Mouse (Mus musculus): ENCODE results near the gene Scap.
"Not testable (repeated sequence)": the region's sequence is repeated elsewhere in the genome, so short reads cannot be mapped to it uniquely, and the experiment has no call there.

Gene Scap

GRCm38 (mm10) chr9:110375668-110376067 is 42.6 kb downstream of the Scap start:
- in situ Hi-C loops (cut with MboI; ENCODE audit: unreplicated experiment in 2 of 2), result no loop called here

- in situ Hi-C loops (cut with MboI; ENCODE audit: unreplicated experiment in 2 of 2), result not testable (repeated sequence)
These were observed 44.6 kb downstream of the Scap start for GRCm38 (mm10) chr9:110377655-110378054.

- in situ Hi-C loops (cut with MboI; ENCODE audit: unreplicated experiment in 2 of 2), result no loop called here
These were observed 46.3 kb downstream of the Scap start for GRCm38 (mm10) chr9:110379361-110379760.

GRCm38 (mm10) chr9:110380662-110381061 is 47.6 kb downstream of the Scap start:
- in situ Hi-C loops (cut with MboI; ENCODE audit: unreplicated experiment in 2 of 2), result no loop called here

- in situ Hi-C loops (cut with MboI; ENCODE audit: unreplicated experiment in 2 of 2), result no loop called here
These were observed 48.2 kb downstream of the Scap start for GRCm38 (mm10) chr9:110381292-110381691.

- in situ Hi-C loops (cut with MboI; ENCODE audit: unreplicated experiment in 2 of 2), result no loop called here
These were observed 51.4 kb downstream of the Scap start for GRCm38 (mm10) chr9:110384369-110384929.

GRCm38 (mm10) chr9:110388011-110388410 is 54.9 kb downstream of the Scap start:
- in situ Hi-C loops (cut with MboI; ENCODE audit: unreplicated experiment in 2 of 2), result no loop called here

- in situ Hi-C loops (cut with MboI; ENCODE audit: unreplicated experiment in 2 of 2), result no loop called here
These were observed 57.8 kb downstream of the Scap start for GRCm38 (mm10) chr9:110390843-110391242.

- in situ Hi-C loops (cut with MboI; ENCODE audit: unreplicated experiment in 2 of 2), result no loop called here
These were observed 60.2 kb downstream of the Scap start for GRCm38 (mm10) chr9:110393295-110393694.

- in situ Hi-C loops (cut with MboI; ENCODE audit: unreplicated experiment in 2 of 2), result no loop called here
These were observed 67.6 kb downstream of the Scap start for GRCm38 (mm10) chr9:110400650-110401049.

- in situ Hi-C loops (cut with MboI; ENCODE audit: unreplicated experiment in 2 of 2), result no loop called here
These were observed 69.6 kb downstream of the Scap start for GRCm38 (mm10) chr9:110402731-110403130.

- in situ Hi-C loops (cut with MboI; ENCODE audit: unreplicated experiment in 2 of 2), result not testable (repeated sequence)
These were observed 70.2 kb downstream of the Scap start for GRCm38 (mm10) chr9:110403240-110403639.

GRCm38 (mm10) chr9:110407311-110408098 is 74.4 kb downstream of the Scap start:
- in situ Hi-C loops (cut with MboI; ENCODE audit: unreplicated experiment in 2 of 2), result loop anchor here in 1 of 2 experiments (5.0 kb wide), 2 partner anchors 75 to 100 kb away; partner anchors contain the start of genes Elp6 and Scap

GRCm38 (mm10) chr9:110408099-110408773 is 75.1 kb downstream of the Scap start, which contains the start of gene Ptpn23:
Gene Ptpn23, minus strand, starts transcription at chr9:110408213.
- in situ Hi-C loops (cut with MboI; ENCODE audit: unreplicated experiment in 2 of 2), result loop anchor here in 1 of 2 experiments (5.0 kb wide), 2 partner anchors 76 to 101 kb away; partner anchors contain the start of genes Elp6 and Scap

- in situ Hi-C loops (cut with MboI; ENCODE audit: unreplicated experiment in 2 of 2), result loop anchor here (5.0 to 10.0 kb wide), 6 partner anchors 56 to 466 kb away; partner anchors contain the start of genes Als2cl (in 1 of the 2) and Nradd (in 1 of the 2)
These were observed 78.1 kb downstream of the Scap start for GRCm38 (mm10) chr9:110410908-110411887.

GRCm38 (mm10) chr9:110412926-110413325 is 79.8 kb downstream of the Scap start:
- in situ Hi-C loops (cut with MboI; ENCODE audit: unreplicated experiment in 2 of 2), result loop anchor here (5.0 to 10.0 kb wide), 6 partner anchors 54 to 464 kb away; partner anchors contain the start of genes Als2cl (in 1 of the 2) and Nradd (in 1 of the 2)

- in situ Hi-C loops (cut with MboI; ENCODE audit: unreplicated experiment in 2 of 2), result loop anchor here (5.0 to 10.0 kb wide), 6 partner anchors 54 to 464 kb away; partner anchors contain the start of genes Als2cl (in 1 of the 2) and Nradd (in 1 of the 2)
These were observed 80.7 kb downstream of the Scap start for GRCm38 (mm10) chr9:110413785-110414184.

GRCm38 (mm10) chr9:110419511-110420112 is 86.5 kb downstream of the Scap start, which contains the start of gene Ngp:
Gene Ngp, plus strand, starts transcription at chr9:110419747.
- in situ Hi-C loops (cut with MboI; ENCODE audit: unreplicated experiment in 2 of 2), result loop anchor here in 1 of 2 experiments (10.0 kb wide), 2 partner anchors 335 to 455 kb away; partner anchors contain the start of gene Als2cl

GRCm38 (mm10) chr9:110431241-110431640 is 98.2 kb downstream of the Scap start:
- in situ Hi-C loops (cut with MboI; ENCODE audit: unreplicated experiment in 2 of 2), result no loop called here
